Mouse (Mus musculus) midbrain, embryonic 15.5 days (tissue): ENCODE data around the gene Kif26a. TPM values are rescaled to one million over a fixed set of nuclear protein-coding genes. Genes with fewer than 3 reads are reported as not detected.

Source experiments
- ATAC-seq: fragments of 200-750 bp; cut with Nextera tagmentation; replicated peaks from 2 replicates; pipeline ENCODE4 v1.8.0; 2017; ENCODE audit warnings: moderate TSS enrichment
- H3K27ac ChIP-seq: fragments of 300-500 bp; sonication (generic); 2 replicates; pipeline ENCODE4 v1.5.1; 2015; ENCODE audit warnings: mild to moderate bottlenecking, inconsistent platforms
- H3K27me3 ChIP-seq: fragments of 300-500 bp; sonication (generic); replicated peaks from 2 replicates; pipeline ENCODE4 v1.6.1; 2015; ENCODE audit warnings: inconsistent platforms
- H3K36me3 ChIP-seq: fragments of 300-500 bp; sonication (generic); replicated peaks from 2 replicates; pipeline ENCODE4 v1.6.1; 2015; ENCODE audit warnings: inconsistent platforms
- H3K4me1 ChIP-seq: fragments of 300-500 bp; sonication (generic); 2 replicates; pipeline ENCODE4 v1.6.1; 2015; ENCODE audit warnings: inconsistent platforms
- H3K4me2 ChIP-seq: fragments of 300-500 bp; sonication (generic); 2 replicates; pipeline ENCODE4 v1.6.1; 2015; ENCODE audit warnings: inconsistent platforms, mild to moderate bottlenecking, moderate library complexity
- H3K4me3 ChIP-seq: fragments of 300-500 bp; sonication (generic); 2 replicates; pipeline ENCODE4 v1.5.1; 2015; ENCODE audit warnings: mild to moderate bottlenecking, inconsistent platforms
- H3K9ac ChIP-seq: fragments of 300-500 bp; sonication (generic); 2 replicates; pipeline ENCODE4 v1.6.1; 2015; ENCODE audit warnings: mild to moderate bottlenecking, inconsistent platforms
- H3K9me3 ChIP-seq: fragments of 300-500 bp; sonication (generic); 2 replicates; pipeline ENCODE4 v1.6.1; 2016; ENCODE audit warnings: inconsistent platforms
- WGBS: fragments of 180-500 bp; shearing (Covaris S2); methylation state at CpG from one replicate; pipeline ENCODE4 v1.1.7; 2015; ENCODE audit warnings: mixed read lengths; 5-methylcytosine and 5-hydroxymethylcytosine counted together
- polyA plus RNA-seq: library from polyadenylated mRNA; unstranded; fragments of >200 nt; fragmentation: Nextera tagmentation; extraction: Ambion mirVana; gene quantifications from 2 replicates; pipeline ENCODE4 v1.2.1, GENCODE M21; 2015

Kif26a gene
- polyA plus RNA-seq, 1 experiment from 2014 or later: 7.2 TPM

- no peaks in the 10 kb centered on the region for H3K27me3 ChIP-seq
- 32% methylated on average over 16 of the region's 16 CpGs for WGBS
- ATAC-seq: no peak
- no peak overlapping the region for H3K4me3 ChIP-seq
- no peaks in the 10 kb centered on the region for H3K36me3 ChIP-seq
- no peaks in the 10 kb centered on the region for H3K9me3 ChIP-seq
- peak overlapping the region; percentile 9; the same call in 1 of the 2 replicates for H3K4me2 ChIP-seq
- peaks cover 36% of the 10 kb centered on the region for H3K4me1 ChIP-seq
- peak overlapping the region; percentile 32 for H3K27ac ChIP-seq
- H3K9ac ChIP-seq: no peak overlapping the region
These were observed 9.4 kb downstream of the Kif26a start for GRCm38 (mm10) chr12:112155218-112156051.

- Histone ChIP-seq H3K4me2 (no peak overlapping the region), H3K27me3 (no peaks in the 10 kb centered on the region), H3K27ac (no peak overlapping the region), H3K9me3 (no peaks in the 10 kb centered on the region), H3K4me1 (peaks cover 37% of the 10 kb centered on the region), H3K4me3 (no peak overlapping the region), H3K36me3 (no peaks in the 10 kb centered on the region), H3K9ac (no peak overlapping the region)
- 53% methylated on average over 6 of the region's 6 CpGs for WGBS
- no peak for ATAC-seq
These were observed 10.8 kb downstream of the Kif26a start for GRCm38 (mm10) chr12:112156804-112157203.

- no peak overlapping the region for H3K27ac ChIP-seq
- ATAC-seq: no peak
- no peaks in the 10 kb centered on the region for H3K9me3 ChIP-seq
- no peaks in the 10 kb centered on the region for H3K27me3 ChIP-seq
- no peaks in the 10 kb centered on the region for H3K36me3 ChIP-seq
- WGBS: 66% methylated on average over 8 of the region's 8 CpGs
- no peak overlapping the region for H3K4me2 ChIP-seq
- H3K9ac ChIP-seq: no peak overlapping the region
- H3K4me1 ChIP-seq: peaks cover 45% of the 10 kb centered on the region
- H3K4me3 ChIP-seq: no peak overlapping the region
These were observed 12.2 kb downstream of the Kif26a start for GRCm38 (mm10) chr12:112158246-112158645.

DNA sequence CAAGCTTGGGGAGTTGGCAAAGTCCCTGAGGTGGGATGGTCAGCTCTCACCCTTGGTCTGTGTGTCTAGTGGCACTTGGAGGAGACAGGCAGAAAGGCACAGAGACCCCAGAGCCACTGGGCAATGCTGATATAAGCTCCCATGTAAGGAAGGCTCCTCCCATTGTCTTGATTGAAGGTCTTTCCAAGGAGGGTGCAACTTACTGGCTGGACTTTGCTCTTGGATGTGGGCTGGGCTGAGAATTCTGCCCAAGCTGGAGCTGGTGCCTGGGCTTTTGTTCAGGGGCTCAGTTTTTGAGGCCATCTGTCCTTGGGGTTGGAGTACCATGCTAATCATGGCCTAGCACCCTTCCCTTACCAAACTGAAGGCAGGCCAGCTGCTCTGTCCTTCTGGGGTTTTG lies 12.8 kb downstream of the Kif26a start:
- no peak overlapping the region for H3K27ac ChIP-seq
- H3K4me1 ChIP-seq: peaks cover 50% of the 10 kb centered on the region
- no peaks in the 10 kb centered on the region for H3K36me3 ChIP-seq
- H3K4me2 ChIP-seq: no peak overlapping the region
- H3K9ac ChIP-seq: no peak overlapping the region
- no peaks in the 10 kb centered on the region for H3K9me3 ChIP-seq
- H3K4me3 ChIP-seq: no peak overlapping the region
- ATAC-seq: no peak
- no peaks in the 10 kb centered on the region for H3K27me3 ChIP-seq

DNA sequence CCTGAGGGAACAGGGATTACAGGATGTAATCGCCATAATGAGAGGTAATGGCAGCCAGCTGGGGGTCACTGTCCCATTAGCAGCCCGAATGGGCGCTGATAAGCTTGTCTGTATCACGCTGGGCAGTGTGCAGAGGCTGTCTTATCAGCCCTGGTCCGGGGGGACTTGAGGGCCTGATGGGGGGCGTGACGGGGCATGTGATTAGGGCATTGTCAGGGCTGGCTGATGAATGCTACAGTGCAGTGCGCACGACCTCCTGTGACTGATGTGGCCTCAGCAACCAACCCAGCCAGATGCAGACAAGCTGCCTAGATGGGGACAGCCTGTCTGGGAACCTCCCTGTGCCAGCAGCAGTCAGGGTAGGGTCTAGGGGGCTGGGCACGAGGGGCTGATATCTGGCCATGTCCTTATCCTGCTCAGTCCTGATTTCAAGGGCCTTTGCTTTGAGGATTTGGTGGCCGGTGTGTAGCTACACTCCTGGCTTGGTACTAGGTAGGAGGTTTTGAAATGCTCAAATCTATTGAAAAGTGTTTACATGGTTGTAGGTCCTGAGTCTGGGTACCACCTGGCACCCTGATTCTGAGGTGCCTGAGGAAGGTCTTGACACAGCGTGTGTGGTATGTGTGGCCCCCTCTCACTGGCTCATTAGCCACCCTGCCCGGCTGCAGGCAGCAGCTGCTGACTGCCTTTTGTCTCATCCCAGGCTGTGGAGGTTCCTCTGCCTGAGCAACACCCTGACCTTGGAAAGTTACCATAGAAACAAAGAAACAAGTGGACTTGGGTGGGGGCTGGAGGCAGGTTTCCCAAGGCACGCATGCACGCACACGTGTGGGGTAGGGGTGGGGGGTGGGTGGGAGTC lies 18.2 kb downstream of the Kif26a start:
- peak; percentile 43; the same call in 1 of the 2 replicates for ATAC-seq
- H3K9me3 ChIP-seq: no peaks in the 10 kb centered on the region
- H3K27ac ChIP-seq: 0 out of 2 replicates have a peak overlapping the region, but pooled peaks have one; percentile 25
- H3K4me2 ChIP-seq: no peak overlapping the region
- H3K4me3 ChIP-seq: no peak overlapping the region
- 12% methylated on average over 16 of the region's 16 CpGs for WGBS
- H3K9ac ChIP-seq: no peak overlapping the region
- H3K27me3 ChIP-seq: no peaks in the 10 kb centered on the region
- peaks cover 41% of the 10 kb centered on the region for H3K4me1 ChIP-seq
- no peaks in the 10 kb centered on the region for H3K36me3 ChIP-seq

GRCm38 (mm10) chr12:112164840-112165219 lies 18.8 kb downstream of the Kif26a start:
- H3K9me3 ChIP-seq: no peaks in the 10 kb centered on the region
- H3K4me3 ChIP-seq: no peak overlapping the region
- H3K27me3 ChIP-seq: no peaks in the 10 kb centered on the region
- 0 out of 2 replicates have a peak overlapping the region, but pooled peaks have one; percentile 25 for H3K27ac ChIP-seq
- H3K4me2 ChIP-seq: no peak overlapping the region
- 61% methylated on average over 6 of the region's 6 CpGs for WGBS
- no peak for ATAC-seq
- H3K4me1 ChIP-seq: peaks cover 46% of the 10 kb centered on the region
- H3K9ac ChIP-seq: no peak overlapping the region
- no peaks in the 10 kb centered on the region for H3K36me3 ChIP-seq

DNA sequence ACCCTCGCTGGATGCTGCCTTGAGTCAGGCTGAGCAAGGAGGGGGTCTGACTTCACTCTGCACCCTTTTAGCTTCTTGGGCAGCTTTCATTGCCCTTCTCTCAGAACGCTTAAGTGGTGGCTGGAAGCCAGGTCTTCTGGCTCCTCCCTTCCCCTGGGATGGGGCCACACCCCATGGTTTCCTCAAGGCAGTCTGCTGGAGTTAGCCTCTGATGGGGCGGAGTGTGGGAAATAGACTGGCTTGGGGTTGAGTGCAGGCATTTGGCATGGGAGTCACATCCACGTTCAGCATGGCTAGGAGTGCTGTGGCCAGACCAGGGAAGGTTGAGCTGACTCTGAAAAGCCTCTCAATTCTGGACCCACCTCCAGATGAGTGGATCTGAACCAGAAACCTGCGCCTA lies 23.2 kb downstream of the Kif26a start:
- Histone ChIP-seq H3K27me3 (no peaks in the 10 kb centered on the region), H3K36me3 (no peaks in the 10 kb centered on the region), H3K27ac (no peak overlapping the region), H3K4me3 (no peak overlapping the region), H3K4me1 (peaks cover 42% of the 10 kb centered on the region), H3K9me3 (no peaks in the 10 kb centered on the region), H3K9ac (no peak overlapping the region), H3K4me2 (no peak overlapping the region)
- ATAC-seq: no peak
- 70% methylated on average over 5 of the region's 5 CpGs for WGBS

DNA sequence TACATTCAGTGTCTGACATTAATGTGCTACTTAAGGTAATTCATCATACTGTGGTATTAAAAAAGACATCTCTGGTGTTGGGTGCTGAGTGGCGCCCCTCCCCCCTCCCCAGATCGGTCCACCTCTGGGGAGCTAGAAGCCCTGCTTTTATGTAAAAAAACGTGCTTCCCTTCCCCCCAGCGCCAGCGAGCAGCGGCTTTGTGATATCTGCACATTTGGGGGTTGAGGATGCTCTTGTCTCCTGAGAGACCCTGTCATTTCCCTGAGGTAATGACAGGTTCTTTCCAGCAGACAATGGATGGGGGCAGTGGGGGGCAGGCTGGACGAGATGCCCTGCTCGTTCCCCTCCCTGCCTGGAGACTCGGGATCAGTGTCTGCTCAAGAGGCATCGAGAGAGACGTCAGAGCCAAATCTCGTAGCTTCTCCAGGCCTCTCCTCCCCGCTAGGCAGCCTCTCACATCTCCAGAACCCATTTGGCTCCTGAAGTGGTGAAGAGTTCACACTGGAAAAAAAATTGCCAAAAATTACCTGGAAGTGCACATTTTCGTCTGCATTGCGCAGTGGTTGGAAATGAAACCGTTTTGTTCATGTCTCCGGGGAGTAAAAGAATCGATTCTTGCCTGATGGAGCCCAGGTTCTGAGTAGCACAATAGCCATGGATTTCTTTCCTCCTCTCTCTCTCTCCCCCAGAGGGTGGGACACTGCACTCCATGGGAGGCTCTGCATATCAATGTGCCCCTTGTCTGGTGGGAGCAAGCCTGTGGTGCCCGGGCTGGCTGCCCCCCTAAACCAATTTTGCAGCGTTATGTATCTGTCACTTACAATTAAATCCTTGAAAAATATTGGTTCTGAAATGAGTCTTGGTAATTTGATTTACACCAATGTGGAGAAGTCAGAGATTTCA lies 24.9 kb downstream of the Kif26a start:
- 12% methylated on average over 20 of the region's 20 CpGs for WGBS
- no peak overlapping the region for H3K9ac ChIP-seq
- H3K27ac ChIP-seq: peak overlapping the region; percentile 66
- H3K9me3 ChIP-seq: no peaks in the 10 kb centered on the region
- no peaks in the 10 kb centered on the region for H3K27me3 ChIP-seq
- H3K4me1 ChIP-seq: peaks cover 32% of the 10 kb centered on the region
- H3K36me3 ChIP-seq: 0 out of 2 replicates have a peak, but pooled peaks cover 3% of the 10 kb centered on the region
- 0 out of 2 replicates have a peak, but pooled peaks have one; percentile 28 for ATAC-seq
- no peak overlapping the region for H3K4me3 ChIP-seq
- peak overlapping the region; percentile 10; the same call in 1 of the 2 replicates for H3K4me2 ChIP-seq

DNA sequence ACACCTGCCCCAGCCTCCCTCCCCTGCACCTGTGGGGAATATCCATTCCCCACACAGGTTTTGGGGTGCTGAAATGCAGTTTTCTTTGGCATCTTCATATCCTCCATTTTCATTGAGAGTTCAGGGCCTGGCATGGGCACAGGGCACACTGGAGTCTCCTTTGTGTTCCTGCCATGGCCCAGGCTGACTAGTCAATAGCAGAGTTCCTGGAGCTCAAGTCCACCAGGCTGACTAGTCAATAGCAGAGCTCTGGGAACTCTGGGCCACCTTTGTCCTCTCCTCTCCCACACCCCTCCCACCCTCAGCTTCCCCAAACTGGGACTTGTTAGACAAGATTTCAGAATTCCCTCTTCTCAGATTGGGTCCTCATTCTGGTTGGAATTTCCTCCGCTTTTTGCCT lies 25.6 kb downstream of the Kif26a start:
- Histone ChIP-seq H3K4me1 (peaks cover 32% of the 10 kb centered on the region), H3K4me2 (0 out of 2 replicates have a peak overlapping the region, but pooled peaks have one; percentile 4), H3K27ac (peak overlapping the region; percentile 66), H3K27me3 (no peaks in the 10 kb centered on the region), H3K9me3 (no peaks in the 10 kb centered on the region), H3K36me3 (0 out of 2 replicates have a peak, but pooled peaks cover 9% of the 10 kb centered on the region), H3K9ac (no peak overlapping the region), H3K4me3 (no peak overlapping the region)
- WGBS: 86% methylated on average over 1 of the region's 1 CpGs
- ATAC-seq: no peak

GRCm38 (mm10) chr12:112172214-112172613 lies 26.2 kb downstream of the Kif26a start:
- Histone ChIP-seq H3K4me1 (peaks cover 32% of the 10 kb centered on the region), H3K27ac (peak overlapping the region; percentile 66; the same call in 1 of the 2 replicates), H3K9me3 (no peaks in the 10 kb centered on the region), H3K27me3 (no peaks in the 10 kb centered on the region), H3K36me3 (0 out of 2 replicates have a peak, but pooled peaks cover 10% of the 10 kb centered on the region), H3K4me3 (no peak overlapping the region), H3K4me2 (no peak overlapping the region), H3K9ac (no peak overlapping the region)
- ATAC-seq: no peak
- WGBS: 75% methylated on average over 8 of the region's 8 CpGs

DNA sequence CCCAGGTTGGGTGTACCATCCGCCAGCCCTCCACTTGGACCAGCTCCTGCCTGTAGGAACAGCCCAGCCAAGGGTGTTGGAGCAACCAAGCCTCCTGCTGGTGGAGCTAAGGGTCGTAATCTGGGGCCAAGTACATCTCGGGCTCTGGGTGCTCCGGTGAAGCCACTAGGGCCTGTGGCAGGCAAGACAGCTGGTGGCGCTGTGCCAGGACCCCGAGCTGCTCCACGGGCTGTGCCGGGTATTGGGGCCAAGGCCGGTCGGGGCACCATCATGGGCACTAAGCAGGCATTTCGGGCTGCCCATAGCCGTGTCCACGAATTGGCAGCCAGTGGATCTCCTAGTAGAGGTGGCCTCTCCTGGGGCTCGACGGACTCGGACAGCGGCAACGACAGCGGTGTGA lies 31.7 kb downstream of the Kif26a start:
- Histone ChIP-seq H3K27ac (no peak overlapping the region), H3K27me3 (no peaks in the 10 kb centered on the region), H3K9ac (no peak overlapping the region), H3K36me3 (0 out of 2 replicates have a peak, but pooled peaks cover 10% of the 10 kb centered on the region), H3K4me2 (no peak overlapping the region), H3K4me1 (peaks cover 8% of the 10 kb centered on the region; the same call in 1 of the 2 replicates), H3K9me3 (no peaks in the 10 kb centered on the region), H3K4me3 (no peak overlapping the region)
- no peak for ATAC-seq
- 96% methylated on average over 19 of the region's 19 CpGs for WGBS
